Mouse (Mus musculus): ENCODE results near the gene Lpcat1.

Lpcat1 gene

GRCm38 (mm10) chr13:73564201-73564600 lies 97.2 kb downstream of the Lpcat1 start:
- no peak for DNase-seq

Data from kidney, postnatal 4 days (tissue).